Mouse (Mus musculus) MEL (cell line): ENCODE measurements around the gene Tdp1. TPM values are rescaled to one million over a fixed set of nuclear protein-coding genes. Genes with fewer than 3 reads are reported as not detected.

ENCODE experiments used
- DNase-seq: peaks from one replicate; pipeline ENCODE4 v3.0.0; 2011; ENCODE audit warnings: low read depth, low spot score
- H3K27ac ChIP-seq: 2 replicates; pipeline ENCODE4 v1.5.1; 2012; ENCODE audit warnings: low read depth, mild to moderate bottlenecking, control low read depth, low read length, moderate library complexity; ENCODE audit not compliant: control insufficient read depth
- H3K27me3 ChIP-seq, 2 experiments: fragments of 150-350 bp in 1 of 2; sonication (generic) in 1 of 2; 2 replicates each; pipeline ENCODE4 v1.6.1; 2012; ENCODE audit warnings: low read length in 2 of 2, mild to moderate bottlenecking in 2 of 2, improper control_type of control experiment in 1 of 2, moderate library complexity in 1 of 2; ENCODE audit not compliant: insufficient read depth in 2 of 2, control insufficient read depth in 1 of 2
- H3K36me3 ChIP-seq, 2 experiments: 2 replicates each; pipeline ENCODE4 v1.6.1; 2012 to 2014; ENCODE audit warnings: low read length in 2 of 2, improper control_type of control experiment in 1 of 2, inconsistent platforms in 1 of 2, mild to moderate bottlenecking in 1 of 2; ENCODE audit not compliant: insufficient read depth in 2 of 2, control insufficient read depth in 1 of 2
- H3K4me1 ChIP-seq, 2 experiments: fragments of 150-350 bp in 1 of 2; sonication (generic) in 1 of 2; 2 replicates each; pipeline ENCODE4 v1.6.1; 2012; ENCODE audit warnings: low read length in 2 of 2, improper control_type of control experiment in 1 of 2, mild to moderate bottlenecking in 1 of 2; ENCODE audit not compliant: insufficient read depth in 2 of 2, control insufficient read depth in 1 of 2
- H3K4me3 ChIP-seq, 2 experiments: fragments of 150-350 bp in 1 of 2; sonication (generic) in 1 of 2; 2 replicates each; pipeline ENCODE4 v1.5.1; 2012; ENCODE audit warnings: low read depth in 2 of 2, low read length in 2 of 2, mild to moderate bottlenecking in 2 of 2, moderate library complexity in 2 of 2, control low read depth in 1 of 2, improper control_type of control experiment in 1 of 2; ENCODE audit not compliant: control insufficient read depth in 1 of 2, insufficient read depth in 1 of 2
- H3K79me2 ChIP-seq: 2 replicates; pipeline ENCODE4 v1.6.1; 2012; ENCODE audit warnings: mild to moderate bottlenecking, low read length, moderate library complexity; ENCODE audit not compliant: control insufficient read depth, poor library complexity, insufficient read depth
- H3K9ac ChIP-seq: 2 replicates; pipeline ENCODE4 v1.6.1; 2012; ENCODE audit warnings: low read depth, mild to moderate bottlenecking, control low read depth, low read length, moderate library complexity; ENCODE audit not compliant: control insufficient read depth, poor library complexity, severe bottlenecking
- H3K9me3 ChIP-seq: fragments of 150-350 bp; sonication (generic); replicated peaks from 2 replicates; pipeline ENCODE4 v1.6.1; 2012; ENCODE audit warnings: mild to moderate bottlenecking, low read length, improper control_type of control experiment, moderate library complexity; ENCODE audit not compliant: insufficient read depth
- BHLHE40 ChIP-seq: IDR thresholded peaks from 2 replicates; pipeline ENCODE4 v1.6.1; 2012; ENCODE audit warnings: low read depth, mild to moderate bottlenecking, inconsistent platforms, low read length, improper control_type of control experiment, borderline replicate concordance
- CHD1 ChIP-seq: IDR thresholded peaks from 2 replicates; pipeline ENCODE4 v1.6.1; 2012; ENCODE audit warnings: low read depth, mild to moderate bottlenecking, inconsistent platforms, low read length, improper control_type of control experiment
- CTCF ChIP-seq, 3 experiments: IDR thresholded peaks in 2 of 3; conservative IDR thresholded peaks in 1 of 3; 2 replicates each; pipeline ENCODE4 v1.5.1; 2011 to 2012; ENCODE audit warnings: low read length in 3 of 3, low read depth in 2 of 3, mild to moderate bottlenecking in 2 of 3, improper control_type of control experiment in 1 of 3, inconsistent platforms in 1 of 3, mixed read lengths in 1 of 3, moderate library complexity in 1 of 3; ENCODE audit not compliant: control insufficient read depth in 1 of 3, insufficient read depth in 1 of 3, poor library complexity in 1 of 3, severe bottlenecking in 1 of 3
- ELF1 ChIP-seq: IDR thresholded peaks from 2 replicates; pipeline ENCODE4 v1.6.1; 2014; ENCODE audit warnings: low read depth, mild to moderate bottlenecking, inconsistent platforms, low read length, improper control_type of control experiment, moderate library complexity
- EP300 ChIP-seq, 2 experiments: IDR thresholded peaks; 2 replicates each; pipeline ENCODE4 v1.6.1; 2011; ENCODE audit warnings: improper control_type of control experiment in 2 of 2, low read length in 2 of 2, low read depth in 1 of 2, mild to moderate bottlenecking in 1 of 2
- HCFC1 ChIP-seq: IDR thresholded peaks from 2 replicates; pipeline ENCODE4 v1.6.1; 2012; ENCODE audit warnings: low read depth, mild to moderate bottlenecking, inconsistent platforms, low read length, improper control_type of control experiment, moderate library complexity
- MAX ChIP-seq: IDR thresholded peaks from 2 replicates; pipeline ENCODE4 v1.6.1; 2011; ENCODE audit warnings: low read length, improper control_type of control experiment
- MAZ ChIP-seq: IDR thresholded peaks from 2 replicates; pipeline ENCODE4 v1.6.1; 2012; ENCODE audit warnings: low read depth, mild to moderate bottlenecking, inconsistent platforms, low read length, improper control_type of control experiment
- MXI1 ChIP-seq: IDR thresholded peaks from 2 replicates; pipeline ENCODE4 v1.6.1; 2011; ENCODE audit warnings: mild to moderate bottlenecking, low read depth, low read length, improper control_type of control experiment
- MYB ChIP-seq: IDR thresholded peaks from 2 replicates; pipeline ENCODE4 v1.6.1; 2011; ENCODE audit warnings: mild to moderate bottlenecking, low read depth, low read length, improper control_type of control experiment
- POLR2A ChIP-seq, 2 experiments: IDR thresholded peaks; 2 replicates each; pipeline ENCODE4 v1.6.1; 2011 to 2012; ENCODE audit warnings: low read length in 2 of 2, mild to moderate bottlenecking in 2 of 2, control low read depth in 1 of 2, improper control_type of control experiment in 1 of 2, low read depth in 1 of 2, moderate library complexity in 1 of 2; ENCODE audit not compliant: control insufficient read depth in 1 of 2, insufficient read depth in 1 of 2, poor library complexity in 1 of 2
- POLR2AphosphoS2 ChIP-seq: IDR thresholded peaks from 2 replicates; pipeline ENCODE4 v1.6.1; 2011; ENCODE audit warnings: low read length, improper control_type of control experiment
- RAD21 ChIP-seq: IDR thresholded peaks from 2 replicates; pipeline ENCODE4 v1.6.1; 2011; ENCODE audit warnings: mild to moderate bottlenecking, low read depth, low read length, improper control_type of control experiment
- TAL1 ChIP-seq: IDR thresholded peaks from 2 replicates; pipeline ENCODE4 v1.6.1; 2012; ENCODE audit warnings: mild to moderate bottlenecking, inconsistent platforms, low read length, moderate library complexity, mixed read lengths
- TBP ChIP-seq: IDR thresholded peaks from 2 replicates; pipeline ENCODE4 v1.8.0; 2011; ENCODE audit warnings: low read depth, low read length, improper control_type of control experiment
- USF2 ChIP-seq, 2 experiments: IDR thresholded peaks; 2 replicates each; pipeline ENCODE4 v1.6.1; 2011 to 2012; ENCODE audit warnings: improper control_type of control experiment in 2 of 2, low read length in 2 of 2, borderline replicate concordance in 1 of 2, inconsistent platforms in 1 of 2, low read depth in 1 of 2, mild to moderate bottlenecking in 1 of 2; ENCODE audit not compliant: insufficient read depth in 1 of 2
- ZC3H11A ChIP-seq: IDR thresholded peaks from 2 replicates; pipeline ENCODE4 v1.6.1; 2012; ENCODE audit warnings: low read depth, mild to moderate bottlenecking, inconsistent platforms, low read length, improper control_type of control experiment
- ZKSCAN1 ChIP-seq: IDR thresholded peaks from 2 replicates; pipeline ENCODE4 v1.6.1; 2012; ENCODE audit warnings: low read depth, mild to moderate bottlenecking, inconsistent platforms, low read length, improper control_type of control experiment, moderate library complexity
- polyA plus RNA-seq, 2 experiments: library from polyadenylated mRNA; stranded (reverse) in 1 of 2; unstranded in 1 of 2; fragments of >175 nt in 1 of 2; fragments of >200 nt in 1 of 2; gene quantifications; 2 replicates each; pipeline versions ENCODE4 v1.2.1 to v1.2.4; 2012; ENCODE audit warnings: low replicate concordance in 2 of 2, low read depth in 1 of 2; ENCODE audit not compliant: insufficient read length in 2 of 2, insufficient read depth in 1 of 2, missing spikeins in 1 of 2
- total RNA-seq: library from RNA; depleted of rRNA; stranded (reverse); fragments of 300-350 nt; gene quantifications from 2 replicates; pipeline ENCODE4 v1.2.3, GENCODE M21; 2012

Tdp1 gene
- total and polyA plus RNA-seq, 3 experiments: 33.2 to 142 (median 94.3) TPM

DNA sequence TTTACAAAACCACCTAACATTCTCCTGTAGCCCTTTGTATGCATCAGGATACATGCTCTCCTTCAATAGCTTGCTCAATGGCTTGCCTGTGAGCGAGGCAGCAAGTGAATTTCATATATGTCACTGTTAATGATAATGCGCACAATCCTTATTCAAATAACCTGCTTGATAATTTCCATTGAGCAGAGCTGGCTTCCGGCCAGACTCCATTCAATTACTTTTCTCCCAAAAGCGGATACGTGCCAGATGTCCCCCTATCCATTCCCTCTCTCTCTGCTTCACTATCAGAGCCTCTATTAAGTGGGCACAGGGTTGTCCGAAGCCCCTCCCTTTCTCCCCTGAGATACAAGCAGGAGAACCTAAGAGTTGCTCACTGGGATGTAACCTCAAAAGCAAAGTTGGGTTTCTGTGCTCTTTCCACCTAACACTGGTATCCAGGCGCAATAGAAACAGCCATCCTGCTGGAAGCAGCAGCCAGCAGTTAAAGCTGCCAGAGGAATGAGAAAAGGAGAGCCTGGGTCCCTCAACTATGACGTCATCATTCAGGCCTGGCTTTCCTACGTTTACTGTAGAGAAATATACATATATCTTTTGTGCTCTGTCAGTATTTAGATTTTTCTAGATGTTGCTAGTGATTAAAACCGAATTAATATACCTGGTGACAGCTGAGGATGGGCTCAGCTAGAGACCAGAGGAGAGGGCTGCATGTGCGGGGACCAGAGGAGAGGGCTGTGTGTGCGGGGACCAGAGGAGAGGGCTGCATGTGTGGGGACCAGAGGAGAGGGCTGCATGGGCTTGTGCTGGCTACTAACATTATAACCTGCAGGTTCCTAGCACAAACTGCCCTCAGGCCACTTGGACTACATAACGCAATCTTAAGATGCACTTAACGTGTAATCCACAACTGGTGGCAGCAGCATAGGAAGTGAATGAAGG lies 30.7 kb upstream of the Tdp1 start:
- H3K79me2 ChIP-seq: no peaks in the 10 kb centered on the region
- no peaks in the 10 kb centered on the region for H3K9me3 ChIP-seq
- H3K36me3 ChIP-seq: no peaks in the 10 kb centered on the region; a peak in 1 of 4 replicates
- H3K27me3 ChIP-seq: no peaks in the 10 kb centered on the region
- H3K4me3 ChIP-seq: no peak overlapping the region
- TF ChIP-seq MAZ: no peak
- TF ChIP-seq ELF1: no peak
- TF ChIP-seq ZKSCAN1: no peak
- no peak for TF ChIP-seq CTCF (IDR thresholded peaks at IDR 0.05 in 2 of 3, conservative IDR thresholded peaks at IDR 0.05 in 1 of 3; ENCODE audit: control insufficient read depth in 1 of 3, insufficient read depth in 1 of 3, low read depth in 2 of 3, low read length in 3 of 3, poor library complexity in 1 of 3, severe bottlenecking in 1 of 3)
- no peak for TF ChIP-seq BHLHE40
- TF ChIP-seq MXI1: no peak
- no peak overlapping the region for H3K9ac ChIP-seq
- no peak overlapping the region for H3K27ac ChIP-seq
- DNase-seq: no peak
- H3K4me1 ChIP-seq: peaks cover 2 to 3% of the 10 kb centered on the region in 2 experiments; a peak in 1 of 4 replicates

DNA sequence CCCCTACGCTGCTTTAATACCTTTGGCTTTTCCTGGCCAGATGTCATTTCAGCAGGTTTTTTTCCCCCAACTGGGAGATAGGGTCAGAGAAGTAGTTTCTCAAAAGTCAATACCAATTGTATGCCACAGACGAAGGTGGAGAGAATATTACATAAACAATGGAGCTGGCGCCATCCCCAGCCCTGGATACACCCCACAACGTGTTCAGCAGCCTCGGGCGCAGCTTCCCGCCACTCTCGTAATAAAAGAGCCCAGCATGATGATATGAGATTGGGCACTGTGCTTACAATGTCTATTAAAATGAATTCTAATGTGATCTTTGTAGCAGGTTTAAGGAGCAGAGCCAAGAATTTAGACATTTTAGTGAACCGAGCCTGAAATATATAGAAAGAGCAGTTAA lies 28.3 kb upstream of the Tdp1 start:
- Histone ChIP-seq H3K27me3 (no peaks in the 10 kb centered on the region), H3K9me3 (no peaks in the 10 kb centered on the region), H3K4me3 (no peak overlapping the region), H3K36me3 (peaks cover 0 to 2% of the 10 kb centered on the region in 2 experiments; a peak in 1 of 4 replicates), H3K4me1 (peaks cover 0 to 6% of the 10 kb centered on the region in 2 experiments; a peak in 1 of 4 replicates), H3K79me2 (no peaks in the 10 kb centered on the region)
- no peak for DNase-seq
- TF ChIP-seq POLR2AphosphoS2: no peak
- TF ChIP-seq TAL1: no peak
- TF ChIP-seq EP300 (IDR thresholded peaks at IDR 0.05; ENCODE audit: low read depth in 1 of 2, low read length in 2 of 2): no peak
- no peak for TF ChIP-seq CHD1
- TF ChIP-seq RAD21: no peak
- TF ChIP-seq MAX: no peak
- TF ChIP-seq ZC3H11A: no peak
- TF ChIP-seq MYB: no peak
- TF ChIP-seq, all 39 proteins: peak for 0
- Histone ChIP-seq H3K9ac (no peak overlapping the region), H3K27ac (no peak overlapping the region)

DNA sequence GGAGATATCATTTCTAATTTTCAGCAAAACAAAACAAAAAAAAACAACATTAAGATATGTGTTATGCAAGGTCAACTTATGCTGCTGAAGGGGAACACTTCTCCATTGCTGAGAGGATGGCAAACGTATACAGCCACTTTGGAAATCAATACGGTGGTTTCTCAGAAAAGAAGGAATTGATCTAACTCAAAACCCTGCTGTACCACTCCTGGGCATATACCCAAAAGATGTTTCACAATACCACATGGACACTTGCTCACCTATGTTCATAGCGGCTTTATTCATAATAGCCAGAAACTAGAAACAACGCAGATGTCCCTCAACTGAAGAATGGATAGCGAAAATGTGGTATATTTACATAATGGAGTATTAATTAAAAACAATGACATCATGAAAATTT lies 25.7 kb upstream of the Tdp1 start:
- Histone ChIP-seq H3K9me3 (no peaks in the 10 kb centered on the region), H3K36me3 (peaks cover 0 to 2% of the 10 kb centered on the region in 2 experiments; a peak in 1 of 4 replicates), H3K27me3 (no peaks in the 10 kb centered on the region), H3K4me1 (0 out of 4 replicates have a peak, but pooled peaks cover 0 to 6% of the 10 kb centered on the region in 2 experiments), H3K79me2 (no peaks in the 10 kb centered on the region), H3K9ac (no peak overlapping the region), H3K4me3 (no peak overlapping the region), H3K27ac (no peak overlapping the region)
- DNase-seq: no peak
- no peak for TF ChIP-seq POLR2AphosphoS2
- no peak for TF ChIP-seq POLR2A (IDR thresholded peaks at IDR 0.05; ENCODE audit: control insufficient read depth in 1 of 2, insufficient read depth in 1 of 2, low read depth in 1 of 2, low read length in 2 of 2, poor library complexity in 1 of 2)
- TF ChIP-seq CHD1: no peak
- TF ChIP-seq TBP: no peak
- TF ChIP-seq HCFC1: no peak
- TF ChIP-seq USF2 (IDR thresholded peaks at IDR 0.05; ENCODE audit: borderline replicate concordance in 1 of 2, insufficient read depth in 1 of 2, low read depth in 1 of 2, low read length in 2 of 2): no peak
- no peak for TF ChIP-seq ZKSCAN1
